Mouse (Mus musculus): ENCODE results near the gene Micu2. TPM values are rescaled to one million over a fixed set of nuclear protein-coding genes. Genes with fewer than 3 reads are reported as not detected.

The Micu2 gene
- total and polyA plus RNA-seq, 2 experiments from 2014 or later: 65.1 to 72.1 TPM

- Histone ChIP-seq H3K27me3 (ENCODE audit: insufficient read depth, low read length) (no peaks in the 10 kb centered on the region), H3K9me3 (ENCODE audit: low read length) (no peaks in the 10 kb centered on the region), H3K9ac (no peak overlapping the region), H3K27ac (ENCODE audit: low read depth, low read length) (no peak overlapping the region), H3K36me3 (ENCODE audit: insufficient read depth) (no peaks in the 10 kb centered on the region), H3K4me1 (ENCODE audit: insufficient read depth) (no peaks in the 10 kb centered on the region), H3K4me3 (ENCODE audit: low read depth, low read length) (no peak overlapping the region), H3K4me2 (ENCODE audit: low read depth) (no peak overlapping the region)
- DNase-seq: no peak
- ATAC-seq: no peak
- 85% methylated on average over 2 of the region's 2 CpGs for WGBS
- no peak for TF ChIP-seq CTCF (IDR thresholded peaks at IDR 0.05; ENCODE audit: low read depth)
Measured at GRCm38 (mm10) chr14:57894346-57894745, 104.7 kb downstream of the Micu2 start.

DNA sequence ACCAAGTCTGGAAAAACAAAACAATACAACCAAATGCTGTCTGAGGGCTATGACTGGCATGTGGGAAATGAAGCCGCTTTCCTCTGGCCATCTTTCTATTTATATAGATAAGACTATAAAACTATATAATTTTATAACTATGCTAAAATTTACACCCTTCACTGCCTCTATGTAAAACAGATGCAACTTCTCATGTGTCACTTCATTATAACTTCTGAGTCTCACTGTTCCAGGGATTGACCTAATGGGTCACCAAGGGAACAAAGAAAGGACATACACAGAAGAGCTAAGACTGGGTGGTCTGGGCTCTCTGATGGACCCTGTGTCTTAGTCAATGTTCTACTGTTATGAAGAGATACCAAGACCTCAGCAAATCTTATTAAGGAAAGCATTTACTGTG, 106.1 kb downstream of the Micu2 start:
- Histone ChIP-seq H3K4me2 (ENCODE audit: low read depth) (no peak overlapping the region), H3K4me3 (ENCODE audit: low read depth, low read length) (no peak overlapping the region), H3K36me3 (ENCODE audit: insufficient read depth) (no peaks in the 10 kb centered on the region), H3K9me3 (ENCODE audit: low read length) (no peaks in the 10 kb centered on the region), H3K27ac (ENCODE audit: low read depth, low read length) (no peak overlapping the region), H3K27me3 (ENCODE audit: insufficient read depth, low read length) (no peaks in the 10 kb centered on the region), H3K9ac (no peak overlapping the region), H3K4me1 (ENCODE audit: insufficient read depth) (no peaks in the 10 kb centered on the region)
- 100% methylated on average over 1 of the region's 1 CpGs for WGBS
- TF ChIP-seq CTCF (IDR thresholded peaks at IDR 0.05; ENCODE audit: low read depth): no peak
- no peak for ATAC-seq
- no peak for DNase-seq

GRCm38 (mm10) chr14:57890011-57890842, 108.8 kb downstream of the Micu2 start, which contains the start of gene Zdhhc20:
TSS of gene Zdhhc20 (minus strand) at chr14:57890276.
- H3K9ac ChIP-seq: peak within 1 kb of the TSS; percentile 94
- 5% methylated on average over 62 of the region's 65 CpGs for WGBS
- no peaks in the 10 kb centered on the region for H3K36me3 ChIP-seq (ENCODE audit: insufficient read depth)
- H3K27me3 ChIP-seq (ENCODE audit: insufficient read depth, low read length): no peaks in the 10 kb centered on the region
- DNase-seq (peak; percentile 96), ATAC-seq (peak; percentile 97)
- TF ChIP-seq CTCF (IDR thresholded peaks at IDR 0.05; ENCODE audit: low read depth): no peak
- H3K9me3 ChIP-seq (ENCODE audit: low read length): no peaks in the 10 kb centered on the region
- H3K27ac ChIP-seq (ENCODE audit: low read depth, low read length): peak within 1 kb of the TSS; percentile 89
- H3K4me2 ChIP-seq (ENCODE audit: low read depth): peak within 1 kb of the TSS; percentile 60
- peak within 1 kb of the TSS; percentile 87 for H3K4me3 ChIP-seq (ENCODE audit: low read depth, low read length)
- peaks cover 2% of the 10 kb centered on the region; the same call in 1 of the 2 replicates for H3K4me1 ChIP-seq (ENCODE audit: insufficient read depth)

DNA sequence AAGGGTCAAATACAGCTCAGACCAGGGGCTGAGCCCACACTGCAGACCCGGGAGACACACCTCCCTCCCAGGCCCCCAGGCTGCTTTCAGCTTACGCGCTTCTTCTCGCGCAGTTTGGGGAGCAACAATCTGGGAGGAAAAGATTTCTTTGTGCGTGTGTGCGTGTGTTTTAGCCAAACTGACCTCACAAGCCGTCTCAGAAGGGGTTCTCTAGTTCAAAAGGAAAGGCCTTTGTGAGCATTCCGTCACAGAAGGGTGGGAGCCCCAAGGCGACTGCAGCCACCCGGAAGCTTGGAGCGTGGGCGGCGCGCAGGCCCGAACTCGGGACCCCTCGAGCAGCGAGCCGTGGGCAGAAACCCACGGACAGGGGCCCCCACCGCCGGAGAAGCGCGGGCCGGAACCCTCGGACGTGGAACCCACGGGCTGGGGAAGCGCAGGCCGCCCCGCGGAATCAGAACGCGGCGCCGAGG, 109.5 kb downstream of the Micu2 start:
- H3K27me3 ChIP-seq (ENCODE audit: insufficient read depth, low read length): no peaks in the 10 kb centered on the region
- H3K36me3 ChIP-seq (ENCODE audit: insufficient read depth): no peaks in the 10 kb centered on the region
- peak overlapping the region; percentile 89 for H3K27ac ChIP-seq (ENCODE audit: low read depth, low read length)
- no peaks in the 10 kb centered on the region for H3K9me3 ChIP-seq (ENCODE audit: low read length)
- no peak for TF ChIP-seq CTCF (IDR thresholded peaks at IDR 0.05; ENCODE audit: low read depth)
- H3K4me1 ChIP-seq (ENCODE audit: insufficient read depth): peaks cover 2% of the 10 kb centered on the region; the same call in 1 of the 2 replicates
- DNase-seq (peak; percentile 77), ATAC-seq (peak; percentile 36)
- peak overlapping the region; percentile 94 for H3K9ac ChIP-seq
- peak overlapping the region; percentile 87 for H3K4me3 ChIP-seq (ENCODE audit: low read depth, low read length)
- H3K4me2 ChIP-seq (ENCODE audit: low read depth): peak overlapping the region; percentile 60
- 2% methylated on average over 37 of the region's 37 CpGs for WGBS

DNA sequence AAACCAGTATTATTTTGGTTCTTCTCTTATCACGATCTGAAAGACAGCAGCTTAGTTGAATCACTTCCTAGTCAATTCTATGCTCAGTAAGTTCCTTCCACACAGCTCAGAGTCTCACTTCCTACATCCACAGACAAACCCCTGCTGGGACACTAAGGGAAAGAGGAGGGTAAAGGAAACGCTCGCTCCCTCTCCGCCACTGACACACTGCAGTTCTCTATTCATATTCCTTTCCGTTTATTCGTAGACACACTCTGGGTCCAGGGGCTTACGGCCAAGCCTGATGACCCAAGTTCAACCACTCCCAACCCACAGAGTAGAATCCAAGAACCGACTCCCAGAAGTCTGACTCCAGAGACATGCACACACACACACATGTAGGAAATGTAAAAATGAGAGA, 111.9 kb downstream of the Micu2 start:
- 73% methylated on average over 8 of the region's 8 CpGs for WGBS
- no peak for ATAC-seq
- Histone ChIP-seq H3K9me3 (ENCODE audit: low read length) (no peaks in the 10 kb centered on the region), H3K4me2 (ENCODE audit: low read depth) (peak overlapping the region; percentile 19; the same call in 1 of the 2 replicates), H3K4me3 (ENCODE audit: low read depth, low read length) (no peak overlapping the region), H3K9ac (no peak overlapping the region), H3K27ac (ENCODE audit: low read depth, low read length) (no peak overlapping the region), H3K4me1 (ENCODE audit: insufficient read depth) (peaks cover 2% of the 10 kb centered on the region; the same call in 1 of the 2 replicates), H3K27me3 (ENCODE audit: insufficient read depth, low read length) (no peaks in the 10 kb centered on the region), H3K36me3 (ENCODE audit: insufficient read depth) (no peaks in the 10 kb centered on the region)
- DNase-seq: no peak
- TF ChIP-seq CTCF (IDR thresholded peaks at IDR 0.05; ENCODE audit: low read depth): no peak

DNA sequence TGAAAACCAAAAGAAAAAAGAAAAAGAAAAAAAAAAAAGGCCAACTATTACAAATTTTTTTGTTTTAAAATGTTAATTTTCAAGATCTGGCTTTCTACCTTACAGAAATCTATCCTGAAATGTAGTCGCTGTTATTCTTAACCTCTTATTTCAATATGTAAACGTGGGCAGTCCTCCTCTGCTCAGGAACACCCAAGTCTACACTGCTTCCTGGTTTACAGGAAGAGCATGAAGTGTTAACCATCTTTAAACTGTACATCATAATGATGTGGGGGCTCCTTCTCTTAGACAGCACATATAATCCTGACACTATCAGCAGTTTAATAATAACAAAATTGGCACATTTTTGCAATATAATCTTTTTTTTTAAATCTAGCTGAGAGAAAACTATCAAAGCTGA, 113.0 kb downstream of the Micu2 start:
- H3K9ac ChIP-seq: no peak overlapping the region
- no peak overlapping the region for H3K27ac ChIP-seq (ENCODE audit: low read depth, low read length)
- no peak for DNase-seq
- H3K27me3 ChIP-seq (ENCODE audit: insufficient read depth, low read length): no peaks in the 10 kb centered on the region
- H3K4me2 ChIP-seq (ENCODE audit: low read depth): no peak overlapping the region
- H3K36me3 ChIP-seq (ENCODE audit: insufficient read depth): no peaks in the 10 kb centered on the region
- no peak for ATAC-seq
- H3K4me3 ChIP-seq (ENCODE audit: low read depth, low read length): no peak overlapping the region
- H3K4me1 ChIP-seq (ENCODE audit: insufficient read depth): peaks cover 2% of the 10 kb centered on the region; the same call in 1 of the 2 replicates
- WGBS: 89% methylated on average over 2 of the region's 2 CpGs
- no peaks in the 10 kb centered on the region for H3K9me3 ChIP-seq (ENCODE audit: low read length)
- no peak for TF ChIP-seq CTCF (IDR thresholded peaks at IDR 0.05; ENCODE audit: low read depth)

DNA sequence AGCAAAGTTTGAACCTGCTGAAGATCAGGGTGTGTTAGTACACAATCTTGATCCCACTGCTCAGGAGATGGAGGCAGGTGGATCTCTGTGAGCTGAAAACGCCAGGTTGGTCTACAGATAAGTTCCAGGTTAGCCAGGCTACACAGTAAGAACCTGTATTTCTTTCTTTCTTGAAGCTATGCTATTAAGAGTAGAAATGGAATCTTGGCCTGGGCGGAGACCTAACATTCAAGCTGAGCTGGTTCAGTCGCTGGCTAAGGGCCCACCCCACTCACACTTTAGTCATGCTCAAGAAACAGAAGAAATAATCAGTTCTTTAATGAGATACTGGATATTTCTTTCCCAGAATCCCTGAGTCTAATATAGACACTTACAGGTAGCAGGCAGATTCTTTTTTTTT, 115.7 kb downstream of the Micu2 start:
- Histone ChIP-seq H3K27me3 (ENCODE audit: insufficient read depth, low read length) (no peaks in the 10 kb centered on the region), H3K9ac (no peak overlapping the region), H3K4me1 (ENCODE audit: insufficient read depth) (peaks cover 2% of the 10 kb centered on the region; the same call in 1 of the 2 replicates), H3K4me2 (ENCODE audit: low read depth) (no peak overlapping the region), H3K36me3 (ENCODE audit: insufficient read depth) (no peaks in the 10 kb centered on the region), H3K9me3 (ENCODE audit: low read length) (no peaks in the 10 kb centered on the region), H3K27ac (ENCODE audit: low read depth, low read length) (no peak overlapping the region), H3K4me3 (ENCODE audit: low read depth, low read length) (no peak overlapping the region)
- no peak for DNase-seq
- TF ChIP-seq CTCF (IDR thresholded peaks at IDR 0.05; ENCODE audit: low read depth): no peak
- WGBS: 90% methylated on average over 3 of the region's 3 CpGs
- ATAC-seq: no peak

All from forebrain, postnatal 0 days (tissue).